Mouse (Mus musculus) neural tube, embryonic 15.5 days (tissue): Measurements from ENCODE around the gene Spns2. TPM values are rescaled to one million over a fixed set of nuclear protein-coding genes. Genes with fewer than 3 reads are reported as not detected.

Experiments used
- ATAC-seq: fragments of 200-750 bp; cut with Nextera tagmentation; 2 replicates; pipeline ENCODE4 v1.8.0; 2017; ENCODE audit warnings: mild to moderate bottlenecking, moderate TSS enrichment, moderate library complexity; ENCODE audit not compliant: low FRiP score
- H3K27ac ChIP-seq: fragments of 300-500 bp; sonication (generic); replicated peaks from 2 replicates; pipeline ENCODE4 v1.5.1; 2015; ENCODE audit warnings: mild to moderate bottlenecking, inconsistent platforms
- H3K27me3 ChIP-seq: fragments of 300-500 bp; sonication (generic); replicated peaks from 2 replicates; pipeline ENCODE4 v1.6.1; 2015; ENCODE audit warnings: inconsistent platforms
- H3K36me3 ChIP-seq: fragments of 300-500 bp; sonication (generic); 2 replicates; pipeline ENCODE4 v1.6.1; 2015; ENCODE audit warnings: inconsistent platforms
- H3K4me1 ChIP-seq: fragments of 300-500 bp; sonication (generic); 2 replicates; pipeline ENCODE4 v1.6.1; 2015; ENCODE audit warnings: inconsistent platforms
- H3K4me2 ChIP-seq: fragments of 300-500 bp; sonication (generic); 2 replicates; pipeline ENCODE4 v1.6.1; 2015; ENCODE audit warnings: inconsistent platforms, mild to moderate bottlenecking, moderate library complexity
- H3K4me3 ChIP-seq: fragments of 300-500 bp; sonication (generic); replicated peaks from 2 replicates; pipeline ENCODE4 v1.5.1; 2015; ENCODE audit warnings: mild to moderate bottlenecking, inconsistent platforms
- H3K9ac ChIP-seq: fragments of 300-500 bp; sonication (generic); replicated peaks from 2 replicates; pipeline ENCODE4 v1.6.1; 2015; ENCODE audit warnings: mild to moderate bottlenecking, inconsistent platforms
- H3K9me3 ChIP-seq: fragments of 300-500 bp; sonication (generic); replicated peaks from 2 replicates; pipeline ENCODE4 v1.6.1; 2016; ENCODE audit warnings: inconsistent platforms
- WGBS: fragments of 180-500 bp; shearing (Covaris S2); methylation state at CpG from one replicate; pipeline ENCODE4 v1.1.7; 2015; ENCODE audit warnings: mixed read lengths; 5-methylcytosine and 5-hydroxymethylcytosine counted together
- polyA plus RNA-seq: library from polyadenylated mRNA; unstranded; fragments of >200 nt; fragmentation: Nextera tagmentation; extraction: Ambion mirVana; gene quantifications from 2 replicates; pipeline ENCODE4 v1.2.1, GENCODE M21; 2015

Gene Spns2
- polyA plus RNA-seq, 1 experiment from 2014 or later, result 12.6 TPM

DNA sequence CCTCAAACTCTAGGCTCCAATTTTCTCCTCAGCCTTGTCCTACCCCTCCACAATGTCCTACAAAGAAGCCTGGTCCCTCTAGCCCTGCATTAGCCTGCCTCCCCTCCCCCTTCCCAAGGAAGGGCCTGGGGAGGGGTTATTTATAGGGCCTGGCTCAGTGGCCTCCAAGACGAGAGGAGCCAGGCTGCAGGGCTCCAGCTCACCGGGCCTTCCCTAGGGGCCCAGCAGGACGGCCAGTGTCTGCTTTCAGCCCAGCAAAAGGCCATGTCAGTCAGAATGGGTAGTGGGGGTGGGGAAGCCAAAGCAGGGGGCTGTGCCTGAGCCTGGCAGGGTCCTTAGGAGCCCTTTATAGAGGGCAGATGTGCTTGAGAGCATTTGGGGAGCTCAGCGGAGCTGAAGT, 72.3 kb downstream of the Spns2 start:
- H3K9ac ChIP-seq, result no peak overlapping the region
- no peak overlapping the region for H3K4me2 ChIP-seq
- no peaks in the 10 kb centered on the region for H3K9me3 ChIP-seq
- no peak for ATAC-seq
- 10% methylated on average over 4 of the region's 4 CpGs for WGBS
- H3K27ac ChIP-seq, result no peak overlapping the region
- no peak overlapping the region for H3K4me3 ChIP-seq
- H3K36me3 ChIP-seq, result no peaks in the 10 kb centered on the region
- 0 out of 2 replicates have a peak, but pooled peaks cover 4% of the 10 kb centered on the region for H3K4me1 ChIP-seq
- H3K27me3 ChIP-seq, result peaks cover 6% of the 10 kb centered on the region

DNA sequence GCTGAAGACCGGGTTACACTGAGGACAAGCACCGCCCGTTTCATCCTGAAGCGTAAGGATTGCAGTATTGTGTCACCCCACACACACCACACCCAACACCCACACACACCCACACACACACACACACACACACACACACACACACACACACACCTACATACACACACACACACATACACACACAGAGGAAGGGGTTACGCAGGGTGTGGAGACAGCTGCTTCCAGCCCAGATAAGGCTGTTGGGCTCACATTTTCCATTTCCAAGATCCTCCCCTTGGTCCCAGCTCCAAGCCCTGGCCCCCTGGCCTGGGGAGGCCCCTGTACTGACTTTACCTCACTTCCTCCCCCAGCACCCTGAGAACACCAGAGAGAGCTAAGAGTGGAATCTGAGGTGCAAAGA, 73.0 kb downstream of the Spns2 start:
- no peak overlapping the region for H3K4me3 ChIP-seq
- ATAC-seq, result no peak
- 82% methylated on average over 5 of the region's 5 CpGs for WGBS
- no peaks in the 10 kb centered on the region for H3K9me3 ChIP-seq
- H3K4me1 ChIP-seq, result peaks cover 7% of the 10 kb centered on the region
- H3K27me3 ChIP-seq, result peaks cover 10% of the 10 kb centered on the region
- no peak overlapping the region for H3K4me2 ChIP-seq
- H3K36me3 ChIP-seq, result no peaks in the 10 kb centered on the region
- no peak overlapping the region for H3K27ac ChIP-seq
- no peak overlapping the region for H3K9ac ChIP-seq

- ATAC-seq, result no peak
- H3K27me3 ChIP-seq, result peaks cover 16% of the 10 kb centered on the region
- WGBS, result 83% methylated on average over 8 of the region's 8 CpGs
These were observed 74.5 kb downstream of the Spns2 start for GRCm38 (mm10) chr11:72415155-72415554.

DNA sequence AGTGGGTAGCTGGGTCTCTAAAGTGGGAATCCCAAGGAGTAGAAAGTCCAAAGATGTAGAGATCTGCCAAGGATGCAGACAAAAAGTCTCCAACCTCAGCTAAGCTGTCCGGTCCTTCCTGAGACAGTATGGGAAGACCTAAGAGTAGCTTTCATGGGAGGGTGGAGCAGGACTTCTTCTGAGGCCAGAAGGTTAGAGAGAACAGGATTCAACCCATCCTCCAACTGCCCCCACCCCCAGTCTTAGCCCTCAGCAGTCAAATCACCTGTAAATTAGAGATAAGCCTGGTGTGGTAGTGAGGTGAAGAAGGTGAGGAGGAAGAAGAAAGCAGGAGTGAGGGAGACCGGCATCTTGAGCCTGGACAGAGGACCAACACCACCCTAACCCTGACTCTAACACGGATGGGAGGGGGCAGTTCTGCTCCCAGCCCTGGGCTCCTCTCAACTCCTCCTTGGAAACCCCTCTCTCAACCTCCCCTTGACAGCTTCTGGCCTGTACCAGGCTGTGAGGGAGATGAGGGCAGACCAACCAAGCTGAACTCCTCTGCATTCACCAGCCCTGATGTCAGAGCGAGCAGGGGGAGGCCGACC, 76.0 kb downstream of the Spns2 start:
- Histone ChIP-seq H3K4me2 (no peak overlapping the region), H3K27me3 (peaks cover 26% of the 10 kb centered on the region), H3K36me3 (no peaks in the 10 kb centered on the region), H3K4me3 (no peak overlapping the region), H3K4me1 (peaks cover 26% of the 10 kb centered on the region), H3K9ac (no peak overlapping the region), H3K27ac (no peak overlapping the region), H3K9me3 (no peaks in the 10 kb centered on the region)
- 79% methylated on average over 5 of the region's 5 CpGs for whole genome bisulfite sequencing
- ATAC-seq, result no peak

More at GRCm38 (mm10) chr11:72415155-72415554, 74.5 kb downstream of the Spns2 start:
- peaks cover 20% of the 10 kb centered on the region for H3K4me1 ChIP-seq
- H3K4me3 ChIP-seq, result no peak overlapping the region
- H3K27ac ChIP-seq, result no peak overlapping the region
- H3K4me2 ChIP-seq, result no peak overlapping the region
- no peaks in the 10 kb centered on the region for H3K36me3 ChIP-seq
- H3K9me3 ChIP-seq, result no peaks in the 10 kb centered on the region
- H3K9ac ChIP-seq, result no peak overlapping the region

DNA sequence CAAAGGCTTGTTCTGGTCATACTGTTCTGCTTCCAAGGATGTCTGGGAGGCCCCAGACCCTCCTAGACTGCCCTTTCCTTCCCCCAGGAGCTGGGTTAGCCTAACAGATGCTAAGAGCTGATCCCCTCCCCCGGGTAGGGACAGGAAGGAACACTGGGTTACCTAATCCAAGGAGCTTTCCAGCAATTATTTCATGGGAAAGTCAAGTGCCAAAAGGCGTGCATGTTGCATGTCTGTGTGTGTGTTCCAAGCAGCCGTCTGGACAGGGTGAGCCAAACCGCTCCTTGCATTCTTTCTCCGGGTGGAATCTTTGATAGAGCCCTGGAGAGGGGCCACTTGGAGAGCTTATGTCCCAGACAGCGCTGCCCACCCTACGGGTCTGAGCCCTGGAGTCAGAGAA, 76.7 kb downstream of the Spns2 start:
- ATAC-seq, result no peak

DNA sequence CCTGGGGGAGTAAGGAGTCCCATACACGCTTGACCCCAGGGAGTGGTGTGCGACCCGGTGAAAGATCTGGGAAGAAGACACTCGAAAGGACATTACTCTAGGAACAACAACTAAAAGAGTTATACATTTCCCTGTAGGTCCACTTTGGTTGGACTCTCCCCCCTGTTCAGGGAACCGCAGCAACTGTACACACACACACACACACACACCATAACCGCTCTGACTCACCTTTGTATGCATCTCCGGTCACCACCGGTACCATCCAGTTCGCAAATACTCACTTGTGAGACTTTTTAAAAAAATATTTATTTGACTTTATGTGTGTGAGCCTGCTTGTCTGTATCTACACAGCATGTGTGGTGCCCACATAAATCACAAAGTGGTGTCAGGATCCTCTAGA, 77.8 kb downstream of the Spns2 start:
- H3K36me3 ChIP-seq, result no peaks in the 10 kb centered on the region
- no peaks in the 10 kb centered on the region for H3K9me3 ChIP-seq
- H3K4me2 ChIP-seq, result peak overlapping the region; percentile 100
- WGBS, result 32% methylated on average over 9 of the region's 9 CpGs
- H3K27me3 ChIP-seq, result peaks cover 39% of the 10 kb centered on the region
- peak overlapping the region; percentile 62 for H3K4me3 ChIP-seq
- H3K4me1 ChIP-seq, result peaks cover 25% of the 10 kb centered on the region
- H3K9ac ChIP-seq, result peak overlapping the region; percentile 72
- no peak for ATAC-seq
- H3K27ac ChIP-seq, result no peak overlapping the region

More for the DNA sequence above, 76.7 kb downstream of the Spns2 start:
- Histone ChIP-seq H3K9me3 (no peaks in the 10 kb centered on the region), H3K4me3 (no peak overlapping the region), H3K9ac (no peak overlapping the region), H3K27me3 (peaks cover 31% of the 10 kb centered on the region), H3K36me3 (no peaks in the 10 kb centered on the region), H3K4me2 (no peak overlapping the region), H3K4me1 (peaks cover 29% of the 10 kb centered on the region), H3K27ac (no peak overlapping the region)
- WGBS, result 84% methylated on average over 7 of the region's 7 CpGs

GRCm38 (mm10) chr11:72411093-72411921, 78.4 kb downstream of the Spns2 start, which contains the start of gene Smtnl2:
Gene Smtnl2 (minus strand): TSS chr11:72411713.
- under 1% methylated on average over 82 of the region's 86 CpGs for WGBS
- Histone ChIP-seq H3K27me3 (peaks cover 39% of the 10 kb centered on the region), H3K4me3 (peak within 1 kb of the TSS; percentile 62), H3K9ac (peak within 1 kb of the TSS; percentile 72), H3K9me3 (no peaks in the 10 kb centered on the region), H3K36me3 (no peaks in the 10 kb centered on the region), H3K27ac (peak within 1 kb of the TSS; percentile 63; the same call in 1 of the 2 replicates), H3K4me2 (peak within 1 kb of the TSS; percentile 100), H3K4me1 (peaks cover 25% of the 10 kb centered on the region)
- ATAC-seq, result peak; percentile 86

DNA sequence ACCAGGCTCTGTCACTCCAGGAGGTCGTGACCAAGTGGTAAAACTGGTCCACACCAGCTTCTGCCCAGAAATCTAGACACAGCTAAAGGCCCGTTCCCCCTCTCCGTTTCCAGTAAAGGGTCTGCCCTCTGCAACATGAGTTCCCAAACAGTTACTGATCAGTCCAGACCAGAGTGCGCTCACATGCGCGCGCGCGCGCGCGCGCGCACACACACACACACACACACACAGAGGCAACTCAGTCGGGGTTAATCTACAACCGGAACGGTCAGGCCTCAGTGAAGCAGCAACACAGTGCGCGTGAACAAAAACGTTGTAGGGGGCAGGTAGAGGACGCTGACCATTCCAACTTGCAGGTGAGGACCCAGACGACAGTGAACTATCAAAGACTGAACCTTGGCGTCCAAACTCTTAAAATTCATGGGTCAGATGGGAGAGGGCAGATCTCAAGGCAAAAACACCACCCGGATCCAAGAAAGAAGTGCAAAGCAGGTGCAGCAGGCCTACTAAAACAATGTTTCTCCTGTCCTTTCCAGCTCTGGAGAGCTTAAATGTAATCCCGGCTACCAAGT, 79.1 kb downstream of the Spns2 start:
- peak overlapping the region; percentile 62 for H3K4me3 ChIP-seq
- H3K9me3 ChIP-seq, result no peaks in the 10 kb centered on the region
- no peak for ATAC-seq
- peak overlapping the region; percentile 100 for H3K4me2 ChIP-seq
- WGBS, result 1% methylated on average over 25 of the region's 25 CpGs
- peaks cover 25% of the 10 kb centered on the region for H3K4me1 ChIP-seq
- peaks cover 39% of the 10 kb centered on the region for H3K27me3 ChIP-seq
- H3K27ac ChIP-seq, result no peak overlapping the region
- H3K36me3 ChIP-seq, result no peaks in the 10 kb centered on the region
- peak overlapping the region; percentile 72 for H3K9ac ChIP-seq

- WGBS, result 53% methylated on average over 12 of the region's 12 CpGs
- peak overlapping the region; percentile 100 for H3K4me2 ChIP-seq
- peaks cover 25% of the 10 kb centered on the region for H3K4me1 ChIP-seq
- no peaks in the 10 kb centered on the region for H3K36me3 ChIP-seq
- peaks cover 39% of the 10 kb centered on the region for H3K27me3 ChIP-seq
- H3K4me3 ChIP-seq, result no peak overlapping the region
- no peak overlapping the region for H3K9ac ChIP-seq
- no peak for ATAC-seq
- H3K27ac ChIP-seq, result no peak overlapping the region
- no peaks in the 10 kb centered on the region for H3K9me3 ChIP-seq
These were observed 79.9 kb downstream of the Spns2 start for GRCm38 (mm10) chr11:72409649-72410385.

DNA sequence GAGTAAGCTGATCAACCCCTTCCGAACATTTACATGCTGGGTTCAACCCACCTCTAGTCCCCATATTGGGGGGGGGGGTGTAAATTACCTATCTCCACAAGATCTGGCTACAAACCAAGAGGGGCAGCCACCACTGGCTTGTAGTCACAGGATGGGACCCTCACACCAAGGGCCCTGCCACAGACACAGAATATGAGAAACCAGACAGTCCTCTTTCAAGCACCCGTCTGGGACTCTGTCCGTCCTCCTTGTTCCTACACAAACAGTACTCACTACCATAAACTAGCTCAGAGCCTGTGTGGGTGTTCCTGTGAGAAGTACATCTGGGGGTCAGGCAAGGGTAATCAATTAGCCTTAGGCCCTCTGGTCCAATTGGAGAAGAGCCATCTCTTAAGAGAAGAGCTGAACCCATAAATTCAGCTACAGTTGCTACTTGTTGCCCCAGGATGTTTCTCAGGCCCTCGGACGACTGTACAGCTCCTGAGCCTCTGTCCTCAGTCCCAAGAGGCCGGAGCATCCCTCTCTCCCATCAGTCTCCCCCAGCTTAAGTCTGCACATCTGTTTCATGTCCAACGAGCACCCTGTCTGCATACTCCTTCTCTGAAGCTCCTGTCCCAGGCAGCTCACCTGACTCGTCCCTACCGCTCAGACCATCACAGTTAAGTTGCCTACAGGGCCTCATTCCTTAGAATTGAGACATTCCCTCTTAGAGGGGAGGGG, 81.1 kb downstream of the Spns2 start:
- peaks cover 25% of the 10 kb centered on the region for H3K4me1 ChIP-seq
- ATAC-seq, result no peak
- H3K4me3 ChIP-seq, result no peak overlapping the region
- H3K9me3 ChIP-seq, result no peaks in the 10 kb centered on the region
- peaks cover 39% of the 10 kb centered on the region for H3K27me3 ChIP-seq
- no peak overlapping the region for H3K9ac ChIP-seq
- H3K27ac ChIP-seq, result no peak overlapping the region
- WGBS, result 31% methylated on average over 9 of the region's 9 CpGs
- H3K4me2 ChIP-seq, result peak overlapping the region; percentile 9; the same call in 1 of the 2 replicates
- H3K36me3 ChIP-seq, result no peaks in the 10 kb centered on the region

DNA sequence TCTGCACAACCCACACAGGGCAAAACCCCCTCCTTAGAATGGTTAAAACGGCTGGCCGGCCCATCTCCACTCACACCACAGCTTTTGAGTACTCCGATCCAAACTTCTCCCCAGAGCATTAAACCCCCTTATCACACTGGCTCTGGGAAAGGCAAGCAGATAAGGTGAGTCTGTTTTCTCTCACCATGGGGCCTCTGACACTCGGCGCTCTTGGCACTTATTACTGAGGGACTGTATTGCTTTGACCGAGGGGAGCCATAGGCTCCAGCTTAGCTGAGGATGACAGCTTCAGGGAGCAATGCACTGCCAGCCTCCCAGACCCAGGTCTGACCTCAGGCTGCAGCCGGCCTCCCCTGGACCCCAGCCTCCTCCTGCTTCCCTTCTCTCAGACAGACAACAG, 82.1 kb downstream of the Spns2 start:
- no peak overlapping the region for H3K4me2 ChIP-seq
- no peaks in the 10 kb centered on the region for H3K9me3 ChIP-seq
- H3K36me3 ChIP-seq, result no peaks in the 10 kb centered on the region
- H3K4me3 ChIP-seq, result no peak overlapping the region
- ATAC-seq, result no peak
- 24% methylated on average over 7 of the region's 7 CpGs for WGBS
- H3K9ac ChIP-seq, result no peak overlapping the region
- H3K27ac ChIP-seq, result no peak overlapping the region
- peaks cover 25% of the 10 kb centered on the region for H3K4me1 ChIP-seq
- H3K27me3 ChIP-seq, result peaks cover 33% of the 10 kb centered on the region
